Mouse (Mus musculus) hindbrain, embryonic 15.5 days (tissue): ENCODE measurements at regions not wholly inside any gene's neighbourhood (a gene's known extent, or its start where the extent isn't known, plus 50 kb on each side); places are given as distances from the start of the nearest gene placed in this dataset.
"Not testable (repeated sequence)": the region's sequence is repeated elsewhere in the genome, so short reads cannot be mapped to it uniquely, and the experiment has no call there.

ENCODE experiments used
- ATAC-seq: fragments of 200-750 bp; cut with Nextera tagmentation; 2 replicates; pipeline ENCODE4 v1.8.0; 2017; ENCODE audit warnings: low read depth, moderate number of reproducible peaks, moderate TSS enrichment; ENCODE audit not compliant: low FRiP score
- H3K27ac ChIP-seq: fragments of 300-500 bp; sonication (generic); replicated peaks from 2 replicates; pipeline ENCODE4 v1.5.1; 2015; ENCODE audit warnings: mild to moderate bottlenecking, inconsistent platforms
- H3K27me3 ChIP-seq: fragments of 300-500 bp; sonication (generic); 2 replicates; pipeline ENCODE4 v1.6.1; 2015; ENCODE audit warnings: control low read depth, inconsistent platforms
- H3K36me3 ChIP-seq: fragments of 300-500 bp; sonication (generic); 2 replicates; pipeline ENCODE4 v1.6.1; 2015; ENCODE audit warnings: control low read depth, inconsistent platforms
- H3K4me1 ChIP-seq: fragments of 300-500 bp; sonication (generic); replicated peaks from 2 replicates; pipeline ENCODE4 v1.6.1; 2015; ENCODE audit warnings: control low read depth, inconsistent platforms
- H3K4me2 ChIP-seq: fragments of 300-500 bp; sonication (generic); 2 replicates; pipeline ENCODE4 v1.6.1; 2015; ENCODE audit warnings: moderate library complexity, mild to moderate bottlenecking, inconsistent platforms
- H3K4me3 ChIP-seq: fragments of 300-500 bp; sonication (generic); 2 replicates; pipeline ENCODE4 v1.5.1; 2015; ENCODE audit warnings: mild to moderate bottlenecking, inconsistent platforms
- H3K9ac ChIP-seq: fragments of 300-500 bp; sonication (generic); 2 replicates; pipeline ENCODE4 v1.6.1; 2015; ENCODE audit warnings: inconsistent platforms
- H3K9me3 ChIP-seq: fragments of 300-500 bp; sonication (generic); 2 replicates; pipeline ENCODE4 v1.6.1; 2016; ENCODE audit warnings: control low read depth, inconsistent platforms
- WGBS: fragments of 180-500 bp; shearing (Covaris S2); methylation state at CpG from one replicate; pipeline ENCODE4 v1.1.7; 2015; 5-methylcytosine and 5-hydroxymethylcytosine counted together

DNA sequence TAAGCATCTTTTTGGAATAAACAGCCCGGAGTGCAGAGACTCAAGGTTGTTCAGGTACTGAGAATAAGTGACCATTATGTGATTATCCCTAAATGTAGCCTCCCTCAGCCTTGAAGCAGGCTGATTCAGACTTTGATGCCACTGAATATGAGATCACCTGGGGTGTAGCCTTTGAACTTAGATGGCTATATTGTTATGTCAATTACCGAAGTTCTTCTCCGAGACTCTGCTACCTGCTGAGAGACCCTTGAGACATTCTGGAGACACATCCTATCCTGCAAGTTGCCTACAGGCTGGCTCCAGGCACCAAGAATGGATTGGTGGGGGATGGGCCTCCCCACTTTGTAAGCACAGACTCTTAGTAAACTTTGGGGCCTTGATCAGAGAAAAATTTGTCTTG, 85.9 kb upstream of the Thsd7a start:
- not testable (repeated sequence) for ATAC-seq, H3K4me3 ChIP-seq, H3K9ac ChIP-seq, H3K27me3 ChIP-seq, H3K27ac ChIP-seq, H3K9me3 ChIP-seq, H3K36me3 ChIP-seq, H3K4me2 ChIP-seq, H3K4me1 ChIP-seq
- 51% methylated on average over 3 of the region's 3 CpGs for WGBS

DNA sequence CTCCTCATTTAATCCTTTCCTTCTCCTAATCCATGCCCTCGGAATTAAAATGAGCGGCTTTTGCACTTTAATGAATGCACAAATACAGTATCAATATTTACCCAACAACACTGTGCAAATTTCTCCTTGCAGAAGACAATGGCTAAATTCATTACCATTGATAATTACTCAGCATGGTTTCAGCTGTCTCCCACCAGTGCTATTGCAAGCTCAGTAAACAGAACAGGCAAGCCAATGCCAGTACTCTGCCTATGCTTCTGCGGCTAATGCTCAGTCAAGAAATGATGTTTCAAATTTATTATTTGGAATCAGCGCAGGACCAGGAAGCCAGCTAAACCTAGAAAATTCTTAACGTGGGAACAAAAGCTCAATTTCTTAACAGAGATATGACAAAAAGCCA, 84.1 kb upstream of the Thsd7a start:
- no peaks in the 10 kb centered on the region for H3K9me3 ChIP-seq
- no peak overlapping the region for H3K4me3 ChIP-seq
- no peak overlapping the region for H3K4me2 ChIP-seq
- no peaks in the 10 kb centered on the region for H3K27me3 ChIP-seq
- 0 out of 2 replicates have a peak overlapping the region, but pooled peaks have one; percentile 3 for H3K27ac ChIP-seq
- WGBS = 29% methylated on average over 5 of the region's 5 CpGs
- peaks cover 5% of the 10 kb centered on the region for H3K4me1 ChIP-seq
- no peaks in the 10 kb centered on the region for H3K36me3 ChIP-seq
- peak; percentile 72; the same call in 1 of the 2 replicates for ATAC-seq
- no peak overlapping the region for H3K9ac ChIP-seq

GRCm38 (mm10) chr6:12831916-12832315, 82.7 kb upstream of the Thsd7a start:
- ATAC-seq = no peak
- no peaks in the 10 kb centered on the region for H3K36me3 ChIP-seq
- no peak overlapping the region for H3K9ac ChIP-seq
- no peak overlapping the region for H3K4me2 ChIP-seq
- peaks cover 5% of the 10 kb centered on the region for H3K4me1 ChIP-seq
- no peak overlapping the region for H3K27ac ChIP-seq
- no peak overlapping the region for H3K4me3 ChIP-seq
- H3K27me3 ChIP-seq = no peaks in the 10 kb centered on the region
- H3K9me3 ChIP-seq = no peaks in the 10 kb centered on the region

GRCm38 (mm10) chr6:12831485-12831884, 82.3 kb upstream of the Thsd7a start:
- H3K9me3 ChIP-seq = no peaks in the 10 kb centered on the region
- no peaks in the 10 kb centered on the region for H3K36me3 ChIP-seq
- no peak overlapping the region for H3K9ac ChIP-seq
- ATAC-seq = no peak
- H3K4me2 ChIP-seq = no peak overlapping the region
- no peak overlapping the region for H3K27ac ChIP-seq
- 91% methylated on average over 2 of the region's 2 CpGs for WGBS
- H3K27me3 ChIP-seq = no peaks in the 10 kb centered on the region
- H3K4me3 ChIP-seq = no peak overlapping the region
- H3K4me1 ChIP-seq = peaks cover 5% of the 10 kb centered on the region

GRCm38 (mm10) chr6:12827745-12828144, 78.5 kb upstream of the Thsd7a start:
- no peaks in the 10 kb centered on the region for H3K36me3 ChIP-seq
- no peaks in the 10 kb centered on the region for H3K9me3 ChIP-seq
- no peaks in the 10 kb centered on the region for H3K27me3 ChIP-seq
- WGBS = 56% methylated on average over 4 of the region's 4 CpGs
- H3K4me1 ChIP-seq = no peaks in the 10 kb centered on the region
- H3K4me3 ChIP-seq = no peak overlapping the region
- no peak overlapping the region for H3K27ac ChIP-seq
- no peak for ATAC-seq
- H3K9ac ChIP-seq = no peak overlapping the region
- H3K4me2 ChIP-seq = no peak overlapping the region

DNA sequence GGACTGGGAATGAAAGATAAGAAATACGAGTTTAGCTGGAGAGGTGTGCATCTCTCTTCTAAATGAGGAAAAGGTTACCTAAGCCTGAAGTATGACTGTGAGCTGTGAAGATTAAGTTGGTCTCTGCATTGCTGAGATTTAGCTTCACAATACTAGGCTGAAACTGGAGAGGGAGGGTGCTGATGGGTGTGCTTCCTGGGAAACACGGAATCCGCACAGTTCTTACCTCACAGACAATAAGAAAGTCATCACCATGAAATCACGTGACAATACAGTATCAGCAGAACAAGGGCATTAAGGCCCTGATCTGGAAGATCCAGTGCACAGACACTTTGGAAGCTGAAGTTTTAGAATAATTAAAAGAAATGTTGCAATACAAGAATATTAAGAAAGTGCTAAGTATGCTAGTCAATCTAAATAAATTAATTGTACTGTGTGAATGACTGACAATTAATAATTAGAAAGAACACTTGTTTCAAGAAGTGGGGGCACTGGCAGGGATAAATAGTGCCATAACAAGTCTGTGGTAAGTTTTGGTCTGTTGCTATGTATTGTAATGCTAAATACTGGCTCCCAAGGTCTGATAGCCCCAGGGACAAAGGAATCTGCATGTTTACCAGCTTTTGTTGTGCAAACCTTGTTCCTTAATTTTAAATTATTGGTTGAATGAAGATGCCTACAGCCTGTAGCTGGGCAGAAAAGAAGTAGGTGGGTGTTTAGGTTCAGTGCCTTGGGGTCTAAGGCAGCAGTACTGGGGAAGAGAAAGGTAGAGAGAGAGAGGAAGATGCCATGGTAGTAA, 66.0 kb upstream of the Thsd7a start:
- H3K9ac ChIP-seq = no peak overlapping the region
- no peaks in the 10 kb centered on the region for H3K27me3 ChIP-seq
- H3K27ac ChIP-seq = no peak overlapping the region
- H3K4me1 ChIP-seq = no peaks in the 10 kb centered on the region
- no peaks in the 10 kb centered on the region for H3K36me3 ChIP-seq
- WGBS = 35% methylated on average over 4 of the region's 4 CpGs
- no peak overlapping the region for H3K4me3 ChIP-seq
- no peak overlapping the region for H3K4me2 ChIP-seq
- no peak for ATAC-seq
- H3K9me3 ChIP-seq = no peaks in the 10 kb centered on the region

GRCm38 (mm10) chr6:12813781-12814180, 64.6 kb upstream of the Thsd7a start:
- not testable (repeated sequence) for H3K9ac ChIP-seq, H3K9me3 ChIP-seq, H3K27me3 ChIP-seq, H3K4me3 ChIP-seq, H3K4me1 ChIP-seq, ATAC-seq, H3K36me3 ChIP-seq, H3K27ac ChIP-seq, H3K4me2 ChIP-seq
- 73% methylated on average over 5 of the region's 5 CpGs for WGBS

GRCm38 (mm10) chr6:12812467-12812866, 63.3 kb upstream of the Thsd7a start:
- H3K4me3 ChIP-seq = no peak overlapping the region
- no peaks in the 10 kb centered on the region for H3K36me3 ChIP-seq
- WGBS = 95% methylated on average over 1 of the region's 1 CpGs
- no peak overlapping the region for H3K27ac ChIP-seq
- no peak overlapping the region for H3K9ac ChIP-seq
- ATAC-seq = no peak
- no peaks in the 10 kb centered on the region for H3K27me3 ChIP-seq
- H3K4me2 ChIP-seq = no peak overlapping the region
- no peaks in the 10 kb centered on the region for H3K9me3 ChIP-seq
- H3K4me1 ChIP-seq = 0 out of 2 replicates have a peak, but pooled peaks cover 4% of the 10 kb centered on the region

DNA sequence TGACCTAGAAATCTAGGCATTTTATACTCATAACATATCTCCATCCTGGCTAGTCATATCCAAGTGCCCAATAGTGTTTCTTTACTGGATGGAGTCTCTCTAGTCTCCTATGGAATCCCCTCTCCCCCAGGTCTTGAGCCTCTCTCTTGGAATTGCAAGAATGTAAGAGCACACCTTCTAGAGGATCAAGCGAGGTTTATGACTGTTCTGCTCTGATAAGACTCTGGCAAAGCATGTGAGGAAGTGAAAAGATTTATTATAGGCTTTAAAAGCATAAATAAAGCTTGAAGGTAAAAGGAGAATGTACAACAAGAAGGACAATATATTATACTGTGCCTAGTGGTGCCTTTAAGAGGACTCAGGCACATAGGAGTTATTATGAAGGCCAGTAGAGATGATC, 62.8 kb upstream of the Thsd7a start:
- WGBS = 81% methylated on average over 1 of the region's 1 CpGs
- Histone ChIP-seq H3K4me2 (no peak overlapping the region), H3K9ac (no peak overlapping the region), H3K4me3 (no peak overlapping the region), H3K27me3 (no peaks in the 10 kb centered on the region), H3K36me3 (no peaks in the 10 kb centered on the region), H3K27ac (no peak overlapping the region), H3K4me1 (0 out of 2 replicates have a peak, but pooled peaks cover 4% of the 10 kb centered on the region), H3K9me3 (no peaks in the 10 kb centered on the region)
- ATAC-seq = no peak

DNA sequence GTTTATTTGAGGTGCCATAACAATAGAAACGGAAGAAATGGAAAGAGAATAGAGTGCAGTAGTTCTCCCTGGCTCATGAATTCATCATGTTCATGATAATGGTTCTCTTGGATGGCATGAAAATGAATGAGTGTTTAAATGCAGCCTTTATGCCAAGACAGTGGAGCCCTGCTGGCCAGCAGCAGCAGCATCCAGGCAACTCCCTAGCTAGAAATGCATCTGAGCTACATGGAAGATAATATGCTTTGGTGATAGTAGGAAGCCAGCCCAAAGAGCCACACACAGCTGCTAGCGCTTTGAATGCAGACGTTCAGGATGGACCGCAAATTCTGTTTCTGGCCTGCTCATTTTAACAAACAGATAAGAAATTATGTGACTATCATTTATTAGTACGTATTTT, 60.4 kb upstream of the Thsd7a start:
- peak; percentile 71; the same call in 1 of the 2 replicates for ATAC-seq
- WGBS = 26% methylated on average over 5 of the region's 5 CpGs
- Histone ChIP-seq H3K4me2 (no peak overlapping the region), H3K36me3 (no peaks in the 10 kb centered on the region), H3K4me3 (no peak overlapping the region), H3K27ac (peak overlapping the region; percentile 51), H3K9me3 (no peaks in the 10 kb centered on the region), H3K4me1 (0 out of 2 replicates have a peak, but pooled peaks cover 4% of the 10 kb centered on the region), H3K27me3 (no peaks in the 10 kb centered on the region), H3K9ac (no peak overlapping the region)
